Mouse (Mus musculus): ENCODE measurements around the gene Ntrk3. TPM values are rescaled to one million over a fixed set of nuclear protein-coding genes. Genes with fewer than 3 reads are reported as not detected.

Gene Ntrk3
- polyA plus RNA-seq, 1 experiment from 2014 or later = 25.3 TPM

- Histone ChIP-seq H3K4me2 (no peak overlapping the region), H3K36me3 (replicated peaks) (no peaks in the 10 kb centered on the region), H3K4me3 (no peak overlapping the region), H3K27me3 (replicated peaks) (no peaks in the 10 kb centered on the region), H3K9me3 (no peaks in the 10 kb centered on the region), H3K4me1 (no peaks in the 10 kb centered on the region), H3K27ac (no peak overlapping the region), H3K9ac (no peak overlapping the region)
- no peak for ATAC-seq (replicated peaks)
- 44% methylated on average over 4 of the region's 4 CpGs for WGBS
Observed at GRCm38 (mm10) chr7:78145251-78145650, 592.6 kb downstream of the Ntrk3 start.

- Histone ChIP-seq H3K9me3 (no peaks in the 10 kb centered on the region), H3K36me3 (replicated peaks) (no peaks in the 10 kb centered on the region), H3K27ac (no peak overlapping the region), H3K27me3 (replicated peaks) (no peaks in the 10 kb centered on the region), H3K4me2 (no peak overlapping the region), H3K4me1 (no peaks in the 10 kb centered on the region), H3K4me3 (no peak overlapping the region), H3K9ac (no peak overlapping the region)
- ATAC-seq (replicated peaks) = no peak
- 70% methylated on average over 3 of the region's 3 CpGs for WGBS
Observed at GRCm38 (mm10) chr7:78144849-78145248, 593.0 kb downstream of the Ntrk3 start.

DNA sequence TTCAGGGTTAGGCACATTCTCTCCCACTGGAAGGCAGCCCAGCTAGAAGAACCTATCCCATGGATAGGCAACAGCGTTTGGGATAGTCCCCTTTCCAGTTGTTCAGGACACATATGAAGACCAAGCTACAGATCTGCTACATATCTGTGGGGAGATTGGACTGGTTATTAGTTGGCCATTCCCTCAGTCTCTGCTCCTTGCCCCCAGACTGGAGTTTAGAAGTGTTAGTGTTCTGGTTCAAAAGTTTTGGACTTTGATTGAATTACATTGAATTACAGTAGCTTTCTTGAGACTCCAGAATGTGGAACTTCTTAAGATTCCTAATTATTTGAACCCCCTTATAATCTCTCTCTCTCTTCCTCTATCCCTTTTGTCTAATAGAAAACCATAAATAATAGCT is 607.8 kb downstream of the Ntrk3 start:
- Histone ChIP-seq H3K9me3 (no peaks in the 10 kb centered on the region), H3K36me3 (replicated peaks) (no peaks in the 10 kb centered on the region), H3K4me1 (no peaks in the 10 kb centered on the region), H3K4me3 (no peak overlapping the region), H3K4me2 (no peak overlapping the region), H3K9ac (no peak overlapping the region), H3K27me3 (replicated peaks) (no peaks in the 10 kb centered on the region), H3K27ac (no peak overlapping the region)
- 80% methylated on average over 1 of the region's 1 CpGs for WGBS
- no peak for ATAC-seq (replicated peaks)

Other genes starting within 250 kb of the Ntrk3 start
- 64.6 and 70.1 TPM in 2 replicates for gene Mrps11, start 45.1 kb upstream of the Ntrk3 start, polyA plus RNA-seq (2015; fragmentation: Nextera tagmentation; extraction: Ambion mirVana)
- gene Mrpl46, start 45.5 kb upstream of the Ntrk3 start, polyA plus RNA-seq (2015; fragmentation: Nextera tagmentation; extraction: Ambion mirVana) = 49.8 and 56.3 TPM in 2 replicates
- 14.3 and 15.9 TPM in 2 replicates for gene Det1, start 109.3 kb upstream of the Ntrk3 start, polyA plus RNA-seq (2015; fragmentation: Nextera tagmentation; extraction: Ambion mirVana)
- 51.6 and 52.7 TPM in 2 replicates for gene Aen, start 157.8 kb upstream of the Ntrk3 start, polyA plus RNA-seq (2015; fragmentation: Nextera tagmentation; extraction: Ambion mirVana)
- gene Isg20, start 175.4 kb upstream of the Ntrk3 start, polyA plus RNA-seq (2015; fragmentation: Nextera tagmentation; extraction: Ambion mirVana) = 2.2 and 3.1 TPM in 2 replicates

All from midbrain, embryonic 15.5 days (tissue).